Mouse (Mus musculus): ENCODE measurements around the gene S100a10. TPM values are rescaled to one million over a fixed set of nuclear protein-coding genes. Genes with fewer than 3 reads are reported as not detected.
A peak's percentile ranks its signal among the peaks of the same experiment; 100 is the strongest.

S100a10 gene
- polyA plus RNA-seq, 1 experiment, result 116 TPM

- peaks cover 78% of the 10 kb centered on the region for H3K4me1 ChIP-seq
- H3K9me3 ChIP-seq, result no peaks in the 10 kb centered on the region
- no peaks in the 10 kb centered on the region for H3K27me3 ChIP-seq (replicated peaks)
- peak overlapping the region; percentile 96 for H3K4me3 ChIP-seq (replicated peaks)
- no peak for TF ChIP-seq GATA1 (IDR thresholded peaks at IDR 0.05; ENCODE audit: borderline replicate concordance, low read length)
- TF ChIP-seq FLI1 (IDR thresholded peaks at IDR 0.05; ENCODE audit: low read length), result no peak
- H3K36me3 ChIP-seq (replicated peaks; ENCODE audit: low read length), result peaks cover 38% of the 10 kb centered on the region
Measured at GRCm38 (mm10) chr3:93555878-93556254, 986 bp downstream of the S100a10 start.

- TF ChIP-seq FLI1 (IDR thresholded peaks at IDR 0.05; ENCODE audit: low read length) (no peak), GATA1 (IDR thresholded peaks at IDR 0.05; ENCODE audit: borderline replicate concordance, low read length) (no peak)
- peaks cover 46% of the 10 kb centered on the region for H3K36me3 ChIP-seq (replicated peaks; ENCODE audit: low read length)
- H3K9me3 ChIP-seq, result no peaks in the 10 kb centered on the region
- H3K27me3 ChIP-seq (replicated peaks), result no peaks in the 10 kb centered on the region
- peaks cover 83% of the 10 kb centered on the region for H3K4me1 ChIP-seq
- H3K4me3 ChIP-seq (replicated peaks), result peak overlapping the region; percentile 96
Measured at GRCm38 (mm10) chr3:93556599-93556998, 1.7 kb downstream of the S100a10 start.

- TF ChIP-seq GATA1 (IDR thresholded peaks at IDR 0.05; ENCODE audit: borderline replicate concordance, low read length) (no peak), FLI1 (IDR thresholded peaks at IDR 0.05; ENCODE audit: low read length) (no peak)
- Histone ChIP-seq H3K36me3 (replicated peaks; ENCODE audit: low read length) (peaks cover 54% of the 10 kb centered on the region), H3K4me1 (peaks cover 83% of the 10 kb centered on the region), H3K4me3 (replicated peaks) (peak overlapping the region; percentile 53), H3K9me3 (no peaks in the 10 kb centered on the region), H3K27me3 (replicated peaks) (no peaks in the 10 kb centered on the region)
Measured at GRCm38 (mm10) chr3:93557471-93557870, 2.6 kb downstream of the S100a10 start.

GRCm38 (mm10) chr3:93559961-93560360 is 5.1 kb downstream of the S100a10 start:
- Histone ChIP-seq H3K27me3 (replicated peaks) (no peaks in the 10 kb centered on the region), H3K4me1 (peaks cover 85% of the 10 kb centered on the region), H3K9me3 (no peaks in the 10 kb centered on the region), H3K36me3 (replicated peaks; ENCODE audit: low read length) (peaks cover 79% of the 10 kb centered on the region), H3K4me3 (replicated peaks) (peak overlapping the region; percentile 71)
- TF ChIP-seq FLI1 (IDR thresholded peaks at IDR 0.05; ENCODE audit: low read length) (no peak), GATA1 (IDR thresholded peaks at IDR 0.05; ENCODE audit: borderline replicate concordance, low read length) (no peak)

- Histone ChIP-seq H3K36me3 (replicated peaks; ENCODE audit: low read length) (peaks cover 87% of the 10 kb centered on the region), H3K9me3 (no peaks in the 10 kb centered on the region), H3K27me3 (replicated peaks) (no peaks in the 10 kb centered on the region), H3K4me1 (peaks cover 72% of the 10 kb centered on the region), H3K4me3 (replicated peaks) (peak overlapping the region; percentile 73)
- TF ChIP-seq GATA1 (IDR thresholded peaks at IDR 0.05; ENCODE audit: borderline replicate concordance, low read length), result no peak
Measured at GRCm38 (mm10) chr3:93562372-93562771, 7.5 kb downstream of the S100a10 start.

- H3K4me1 ChIP-seq, result peaks cover 69% of the 10 kb centered on the region
- TF ChIP-seq FLI1 (IDR thresholded peaks at IDR 0.05; ENCODE audit: low read length) (no peak), GATA1 (IDR thresholded peaks at IDR 0.05; ENCODE audit: borderline replicate concordance, low read length) (no peak)
- H3K27me3 ChIP-seq (replicated peaks), result no peaks in the 10 kb centered on the region
- H3K4me3 ChIP-seq (replicated peaks), result no peak overlapping the region
- H3K9me3 ChIP-seq, result no peaks in the 10 kb centered on the region
- H3K36me3 ChIP-seq (replicated peaks; ENCODE audit: low read length), result peaks cover 79% of the 10 kb centered on the region
Measured at GRCm38 (mm10) chr3:93563216-93563615, 8.3 kb downstream of the S100a10 start.

- Histone ChIP-seq H3K4me3 (replicated peaks) (no peak overlapping the region), H3K9me3 (no peaks in the 10 kb centered on the region), H3K27me3 (replicated peaks) (no peaks in the 10 kb centered on the region), H3K4me1 (peaks cover 41% of the 10 kb centered on the region), H3K36me3 (replicated peaks; ENCODE audit: low read length) (peaks cover 42% of the 10 kb centered on the region)
- TF ChIP-seq FLI1 (IDR thresholded peaks at IDR 0.05; ENCODE audit: low read length) (no peak), GATA1 (IDR thresholded peaks at IDR 0.05; ENCODE audit: borderline replicate concordance, low read length) (no peak)
Measured at GRCm38 (mm10) chr3:93566892-93567291, 12.0 kb downstream of the S100a10 start.

GRCm38 (mm10) chr3:93567721-93568120 is 12.8 kb downstream of the S100a10 start:
- Histone ChIP-seq H3K9me3 (no peaks in the 10 kb centered on the region), H3K27me3 (replicated peaks) (no peaks in the 10 kb centered on the region), H3K36me3 (replicated peaks; ENCODE audit: low read length) (peaks cover 34% of the 10 kb centered on the region), H3K4me3 (replicated peaks) (no peak overlapping the region), H3K4me1 (peaks cover 41% of the 10 kb centered on the region)
- TF ChIP-seq FLI1 (IDR thresholded peaks at IDR 0.05; ENCODE audit: low read length) (no peak), GATA1 (IDR thresholded peaks at IDR 0.05; ENCODE audit: borderline replicate concordance, low read length) (no peak)

GRCm38 (mm10) chr3:93568428-93569040 is 13.7 kb downstream of the S100a10 start:
- H3K9me3 ChIP-seq, result no peaks in the 10 kb centered on the region
- H3K36me3 ChIP-seq (replicated peaks; ENCODE audit: low read length), result peaks cover 26% of the 10 kb centered on the region
- TF ChIP-seq GATA1 (IDR thresholded peaks at IDR 0.05; ENCODE audit: borderline replicate concordance, low read length), result no peak
- no peak for TF ChIP-seq FLI1 (IDR thresholded peaks at IDR 0.05; ENCODE audit: low read length)
- no peak overlapping the region for H3K4me3 ChIP-seq (replicated peaks)
- peaks cover 33% of the 10 kb centered on the region for H3K4me1 ChIP-seq
- H3K27me3 ChIP-seq (replicated peaks), result no peaks in the 10 kb centered on the region

GRCm38 (mm10) chr3:93569046-93569445 is 14.2 kb downstream of the S100a10 start:
- peaks cover 21% of the 10 kb centered on the region for H3K36me3 ChIP-seq (replicated peaks; ENCODE audit: low read length)
- no peak overlapping the region for H3K4me3 ChIP-seq (replicated peaks)
- TF ChIP-seq GATA1 (IDR thresholded peaks at IDR 0.05; ENCODE audit: borderline replicate concordance, low read length) (no peak), FLI1 (IDR thresholded peaks at IDR 0.05; ENCODE audit: low read length) (no peak)
- H3K27me3 ChIP-seq (replicated peaks), result no peaks in the 10 kb centered on the region
- no peaks in the 10 kb centered on the region for H3K9me3 ChIP-seq
- H3K4me1 ChIP-seq, result peaks cover 34% of the 10 kb centered on the region
